Mouse (Mus musculus) adrenal gland (tissue): ENCODE measurements around the gene Cacna1h.

Experiments
- intact Hi-C: fragments of 180-260 bp; cut with DNase I; formaldehyde crosslinking; loops from one replicate; pipeline ENCODE4 v1.15.1; 2025

Gene Cacna1h

GRCm38 (mm10) chr17:25409621-25410020 is 24.0 kb downstream of the Cacna1h start:
- intact Hi-C loops = no loop called here

DNA sequence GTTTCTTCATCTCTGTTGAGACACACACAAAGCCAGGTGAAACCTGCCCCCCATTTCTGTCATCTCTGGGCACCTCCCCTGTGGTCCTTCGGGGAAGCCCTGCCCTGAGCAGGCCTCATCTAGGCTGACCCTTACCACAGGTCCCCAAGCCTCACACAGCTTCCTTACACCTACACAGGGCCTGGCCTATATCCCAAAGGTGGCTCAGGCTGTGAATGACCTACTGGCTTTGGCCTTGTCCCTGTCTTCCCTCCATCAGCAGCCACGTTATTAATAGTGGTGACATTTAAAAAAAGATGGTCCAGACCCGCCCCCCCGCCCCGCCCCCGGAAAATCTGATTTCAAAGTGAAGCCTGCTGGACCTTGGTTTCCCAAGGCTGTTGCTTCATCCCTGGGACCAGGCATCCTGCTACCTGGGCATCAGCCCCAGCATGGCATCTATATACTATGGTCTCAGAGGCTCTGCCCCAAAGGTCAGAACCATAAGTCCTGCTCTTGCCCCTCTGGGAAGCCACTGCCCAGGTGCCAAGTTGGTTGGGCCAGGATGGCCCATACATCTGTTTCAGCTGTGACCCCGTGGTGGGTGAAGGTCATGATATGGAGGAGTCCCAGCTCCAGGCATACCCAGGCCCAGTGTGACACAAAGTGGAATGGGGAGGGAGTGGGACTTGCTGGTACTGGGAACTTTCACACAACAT is 25.1 kb downstream of the Cacna1h start:
- intact Hi-C loops = no loop called here

- intact Hi-C loops = no loop called here
Observed at GRCm38 (mm10) chr17:25407352-25407751, 26.2 kb downstream of the Cacna1h start.

- intact Hi-C loops = no loop called here
Observed at GRCm38 (mm10) chr17:25406011-25406441, 27.6 kb downstream of the Cacna1h start.

GRCm38 (mm10) chr17:25405224-25405895 is 28.2 kb downstream of the Cacna1h start:
- intact Hi-C loops = no loop called here

- intact Hi-C loops = no loop called here
Observed at GRCm38 (mm10) chr17:25404190-25404589, 29.4 kb downstream of the Cacna1h start.

DNA sequence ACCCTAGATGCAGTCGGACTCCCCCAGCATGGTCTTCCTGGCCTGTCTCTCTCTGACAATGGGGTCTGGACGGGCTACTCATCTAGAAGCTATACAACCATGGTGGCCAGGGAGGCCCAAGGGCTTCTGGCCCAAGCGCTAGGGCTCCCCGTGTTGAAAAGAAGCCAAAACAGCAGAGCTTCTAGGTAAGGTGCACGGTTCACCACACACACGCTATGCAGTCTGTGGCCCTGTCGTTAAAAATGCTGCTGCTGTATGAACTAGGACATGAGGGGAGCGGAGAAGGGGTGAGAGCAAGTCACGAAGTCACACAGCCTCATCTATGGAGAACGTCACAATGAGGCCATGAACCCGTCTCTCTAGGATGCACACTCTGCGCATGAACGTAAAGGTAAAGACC is 31.4 kb downstream of the Cacna1h start:
- intact Hi-C loops = no loop called here

DNA sequence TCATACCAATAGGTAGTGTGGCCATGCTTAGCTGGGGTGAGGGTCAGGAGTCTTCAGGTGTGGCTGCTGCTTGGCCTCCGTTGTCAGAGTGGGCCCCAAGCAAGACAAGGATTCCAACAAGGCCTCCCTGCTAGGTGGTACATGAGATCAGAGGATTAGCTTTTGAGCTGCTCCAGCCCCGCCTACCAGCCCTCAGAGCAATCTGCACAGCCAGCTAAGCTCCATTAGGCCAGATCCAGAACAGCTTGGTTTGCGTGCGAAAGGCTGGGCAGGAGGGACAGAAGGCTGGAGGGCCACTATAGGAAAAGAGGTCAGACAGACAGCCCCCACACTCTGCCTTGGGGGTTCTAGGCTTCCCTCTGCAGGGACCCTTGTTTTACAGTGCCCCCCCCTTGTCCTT is 32.1 kb downstream of the Cacna1h start:
- intact Hi-C loops = no loop called here

- intact Hi-C loops = no loop called here
Observed at GRCm38 (mm10) chr17:25400443-25400842, 33.1 kb downstream of the Cacna1h start.

DNA sequence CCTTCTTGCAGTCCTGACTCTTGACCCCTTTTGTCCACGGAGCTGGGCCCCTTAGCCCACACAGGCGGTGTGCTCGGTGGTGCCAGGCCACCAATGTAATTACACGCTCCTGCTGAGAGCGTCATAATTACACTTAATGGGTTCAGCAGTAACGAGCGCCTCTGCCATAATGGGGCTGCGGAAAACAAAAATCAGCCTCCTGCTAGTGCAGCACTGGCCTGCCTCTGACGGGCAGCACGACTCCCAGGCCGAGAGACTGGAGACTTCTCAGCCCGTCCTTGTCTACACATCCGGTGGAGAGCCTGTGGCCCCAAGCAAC is 35.1 kb downstream of the Cacna1h start:
- intact Hi-C loops = loop anchor here (2.0 to 5.0 kb wide), 4 partner anchors 34 to 304 kb away; partner anchors contain the start of gene Cacna1h

DNA sequence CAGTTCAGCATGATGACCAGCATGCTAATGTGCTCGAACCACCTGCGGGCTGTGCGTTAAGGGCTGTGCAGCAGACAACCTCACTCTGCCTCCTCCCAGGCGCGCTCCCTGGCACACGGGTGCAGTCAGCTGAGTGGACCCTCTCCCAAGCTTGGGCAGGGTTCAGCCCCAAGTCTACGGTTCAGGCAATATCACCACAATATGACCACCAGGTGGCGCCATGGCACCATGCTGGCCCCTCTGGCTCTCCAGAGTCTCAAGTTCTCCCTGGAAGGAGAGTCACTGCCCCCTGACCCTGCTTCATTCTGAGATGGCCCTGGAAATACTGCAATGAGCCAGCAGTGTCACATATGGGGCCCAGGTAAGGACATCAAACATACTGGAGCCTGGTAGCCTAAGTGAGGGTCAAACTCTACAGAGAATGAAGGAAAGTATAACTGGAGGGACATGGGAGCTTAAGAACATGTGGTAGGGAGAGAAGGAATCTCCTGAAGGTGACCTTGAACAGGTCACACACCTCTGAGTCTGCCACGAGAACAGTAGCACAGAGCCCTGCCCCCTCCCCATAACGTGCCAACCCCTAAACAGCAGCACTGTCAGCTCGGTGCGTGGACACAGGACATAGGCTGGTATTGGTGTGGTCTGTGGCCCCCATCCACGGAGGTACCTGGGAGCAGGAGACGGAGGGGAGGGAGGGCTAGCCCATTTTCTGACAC is 35.6 kb downstream of the Cacna1h start:
- intact Hi-C loops = loop anchor here (2.0 to 5.0 kb wide), 4 partner anchors 34 to 304 kb away; partner anchors contain the start of gene Cacna1h

DNA sequence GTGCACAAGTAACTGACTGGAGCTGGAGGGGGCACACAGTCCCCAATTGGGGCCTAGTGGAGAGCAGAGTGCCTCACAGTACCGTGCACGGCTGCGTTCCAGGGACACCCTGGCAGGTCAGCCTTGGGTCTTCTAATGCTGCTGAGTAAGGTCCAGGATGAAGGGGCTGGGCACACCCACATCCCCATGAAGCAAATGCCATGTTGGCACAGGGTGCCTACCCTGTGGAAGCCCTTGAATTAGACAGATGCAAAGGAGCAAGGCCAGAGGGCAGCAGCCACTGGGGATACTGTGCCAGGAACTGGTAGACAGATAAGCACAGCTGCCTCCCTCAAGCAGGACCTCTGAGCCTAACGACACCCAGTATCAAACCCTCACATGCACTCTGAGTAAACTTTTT is 39.1 kb downstream of the Cacna1h start:
- intact Hi-C loops = no loop called here

GRCm38 (mm10) chr17:25374011-25374410 is 59.6 kb downstream of the Cacna1h start:
- intact Hi-C loops = no loop called here

DNA sequence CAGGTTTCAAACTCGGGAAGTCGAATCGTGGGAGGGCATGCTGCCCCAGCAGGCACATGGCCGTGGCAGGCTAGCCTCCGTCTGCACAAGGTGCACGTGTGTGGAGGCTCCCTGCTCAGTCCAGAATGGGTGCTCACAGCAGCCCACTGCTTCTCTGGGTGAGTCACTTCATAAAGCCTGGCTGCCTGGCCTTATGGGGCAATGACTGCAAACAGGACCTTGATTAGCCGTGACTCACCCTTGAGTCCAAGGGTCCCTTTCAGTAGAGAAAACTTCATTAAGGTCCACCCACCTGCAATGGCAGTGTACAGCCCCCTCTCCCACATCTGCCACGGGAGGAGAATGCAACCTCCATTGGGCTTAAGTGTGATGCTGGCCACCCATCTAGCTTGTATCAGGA is 61.1 kb downstream of the Cacna1h start:
- intact Hi-C loops = no loop called here

DNA sequence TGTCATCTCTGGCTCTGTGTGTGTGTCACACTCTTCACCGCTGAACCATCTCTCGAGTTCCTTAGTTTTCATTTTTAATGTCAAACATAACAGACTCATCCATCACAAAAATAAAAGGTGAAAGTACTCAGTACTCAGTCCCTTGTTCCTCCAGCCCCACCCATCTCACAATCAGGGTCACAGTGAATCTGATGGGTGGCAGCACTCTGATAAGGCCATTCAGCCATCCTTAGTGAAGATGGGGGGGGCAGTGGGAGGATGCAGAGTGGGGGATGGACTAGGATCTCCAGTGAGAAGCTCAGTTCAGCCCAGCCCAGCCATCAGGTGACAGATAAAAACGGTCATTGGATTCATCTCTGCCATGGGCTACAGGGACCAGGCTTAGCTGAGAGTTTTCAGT is 64.6 kb downstream of the Cacna1h start, which contains the start of gene Tpsg1:
Tpsg1 (plus strand) TSS at position 301 of the 400 bp plus-strand sequence.
- intact Hi-C loops = loop anchor here (5.0 kb wide), 1 partner anchor 37 kb away; no protein-coding TSS in a partner anchor

DNA sequence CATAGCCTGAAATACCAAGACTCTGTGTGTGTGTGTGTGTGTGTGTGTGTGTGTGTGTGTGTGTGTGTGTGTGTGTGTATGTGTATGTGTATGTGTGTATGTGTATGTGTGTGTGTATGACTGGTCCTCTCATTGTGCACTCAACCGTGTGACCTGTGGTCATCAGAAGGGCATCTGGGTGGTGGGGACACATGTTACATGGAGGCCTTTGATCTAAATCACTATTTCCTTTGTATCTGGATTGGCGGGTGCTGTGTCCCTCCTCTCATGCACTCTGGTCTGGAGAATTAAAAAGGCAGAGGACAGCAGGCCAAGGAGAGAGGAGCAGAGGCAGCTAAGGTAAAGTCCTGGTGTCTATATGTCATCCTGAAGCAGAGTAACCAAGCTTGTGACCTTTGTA is 67.6 kb downstream of the Cacna1h start, which contains the start of gene Tpsb2:
Tpsb2 (plus strand) TSS at position 301 of the 400 bp plus-strand sequence.
- intact Hi-C loops = loop anchor here (5.0 kb wide), 1 partner anchor 34 kb away; no protein-coding TSS in a partner anchor

DNA sequence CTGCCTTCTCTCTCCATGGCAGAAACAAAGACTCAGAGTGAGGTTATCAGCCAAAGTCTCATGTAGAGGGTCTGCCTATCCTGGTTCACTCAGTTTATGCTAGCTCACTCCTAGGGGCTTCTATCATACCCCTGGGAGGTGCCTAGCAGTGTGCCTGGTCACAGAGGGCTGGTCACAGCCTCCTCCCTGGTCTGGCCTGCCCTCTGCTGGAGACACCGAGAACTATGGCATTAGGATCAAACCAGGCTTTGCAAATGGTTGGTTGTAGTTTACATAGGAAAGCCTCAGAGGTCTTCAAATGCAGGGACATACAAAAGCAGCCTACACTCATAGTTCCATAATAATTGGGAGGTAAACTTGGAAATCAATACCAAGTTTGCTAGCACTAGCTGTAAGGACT is 69.9 kb downstream of the Cacna1h start:
- intact Hi-C loops = loop anchor here (5.0 kb wide), 1 partner anchor 71 kb away; no protein-coding TSS in a partner anchor

- intact Hi-C loops = loop anchor here (5.0 kb wide), 1 partner anchor 69 kb away; no protein-coding TSS in a partner anchor
Observed at GRCm38 (mm10) chr17:25361291-25361690, 72.3 kb downstream of the Cacna1h start.

- intact Hi-C loops = no loop called here
Observed at GRCm38 (mm10) chr17:25345462-25345861, 88.1 kb downstream of the Cacna1h start, which contains the start of gene Tpsab1. Tpsab1 (minus strand) TSS chr17:25345562.

DNA sequence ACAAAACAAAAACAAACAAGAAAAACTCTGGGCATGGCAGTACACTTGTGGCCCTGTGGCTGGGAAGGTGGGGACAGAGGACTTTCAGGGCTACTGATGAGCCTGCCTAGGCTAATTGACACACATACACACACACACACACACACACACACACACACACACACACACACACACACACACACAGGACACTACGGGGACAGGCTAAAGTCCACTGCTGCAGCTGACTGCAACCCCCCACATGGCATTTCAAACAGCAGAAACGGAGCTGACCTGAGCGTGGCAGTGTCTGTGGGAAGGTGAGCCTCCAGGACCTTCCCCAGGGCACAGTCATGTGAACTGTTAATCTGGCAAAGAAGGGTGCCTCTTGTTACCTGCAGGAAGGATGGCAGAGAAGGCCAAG is 92.1 kb downstream of the Cacna1h start:
- intact Hi-C loops = no loop called here

DNA sequence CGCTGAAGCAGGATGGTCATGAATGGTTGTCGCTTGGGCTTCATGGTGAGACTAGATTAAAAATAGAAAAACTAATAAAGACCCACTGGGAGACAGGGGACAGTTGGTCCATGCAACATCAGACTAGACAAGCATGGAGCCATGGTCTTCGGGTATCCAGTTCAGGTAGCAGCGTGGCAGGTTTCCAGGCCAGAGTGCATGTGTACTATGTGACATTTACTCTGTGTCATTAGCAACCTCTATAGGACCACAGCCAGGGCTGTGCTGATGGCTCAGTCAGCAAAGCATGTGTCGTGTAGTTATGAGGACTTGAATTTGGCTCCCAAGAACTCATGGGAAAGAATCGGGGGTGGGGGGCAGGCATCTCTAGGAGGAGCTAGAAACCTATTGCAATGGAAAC is 93.6 kb downstream of the Cacna1h start:
- intact Hi-C loops = no loop called here

DNA sequence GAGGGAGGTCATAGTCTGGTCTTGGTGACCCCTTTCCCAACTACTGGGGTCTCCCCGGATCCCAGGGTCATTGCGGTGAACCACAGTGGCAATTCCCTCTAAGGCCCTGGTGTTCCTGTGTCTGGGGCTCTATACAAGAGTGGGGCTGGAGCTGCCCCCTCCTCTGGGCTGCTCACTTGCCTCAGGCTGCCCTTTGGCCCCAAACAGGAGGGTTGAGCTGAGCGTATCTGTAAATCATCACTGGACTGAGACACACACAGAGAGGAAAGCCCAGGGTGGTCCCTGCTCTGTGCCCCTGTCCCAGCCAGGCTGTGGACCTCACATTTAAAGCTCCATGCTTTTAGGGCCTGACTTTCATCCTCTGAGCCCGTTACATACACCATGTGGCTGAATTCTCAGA is 95.4 kb downstream of the Cacna1h start:
- intact Hi-C loops = no loop called here
